Mouse (Mus musculus) bone marrow macrophage, adult 2 months (primary cell): ENCODE measurements around the gene Ulk4.

Experiments
- CTCF ChIP-seq: IDR thresholded peaks from 2 replicates; pipeline ENCODE4 v1.5.1; 2012; ENCODE audit warnings: low read depth, mild to moderate bottlenecking, low read length, moderate library complexity
- POLR2A ChIP-seq: IDR thresholded peaks from 2 replicates; pipeline ENCODE4 v1.6.1; 2012; ENCODE audit warnings: mild to moderate bottlenecking, low read depth, low read length, borderline replicate concordance

GRCm38 (mm10) chr9:120933587-120933885 is 343.5 kb downstream of the Ulk4 start:
- TF ChIP-seq CTCF = no peak
- TF ChIP-seq POLR2A = no peak
